Mouse (Mus musculus) gastrocnemius, adult 2 months (tissue): ENCODE measurements around the gene Syk. TPM values are rescaled to one million over a fixed set of nuclear protein-coding genes. Genes with fewer than 3 reads are reported as not detected.
A peak's percentile ranks its signal among the peaks of the same experiment; 100 is the strongest.

Source experiments
- DNase-seq: peaks from one replicate; pipeline ENCODE4 v3.0.0; 2022
- H3K27ac ChIP-seq: fragments of 200-600 bp; 2 replicates; pipeline ENCODE4 v1.8.1; 2022; ENCODE audit warnings: mild to moderate bottlenecking
- H3K4me3 ChIP-seq: fragments of 200-600 bp; 2 replicates; pipeline ENCODE4 v1.8.1; 2022; ENCODE audit warnings: mild to moderate bottlenecking, moderate library complexity
- CTCF ChIP-seq: fragments of 200-600 bp; IDR thresholded peaks from 2 replicates; pipeline ENCODE4 v1.8.1; 2022; ENCODE audit warnings: antibody characterized with exemption, mild to moderate bottlenecking, moderate library complexity
- intact Hi-C: fragments of 180-260 bp; cut with DNase I; formaldehyde crosslinking; loops from one replicate; pipeline ENCODE4 v1.15.1; 2025
- long read RNA-seq, 2 experiments: library from polyadenylated mRNA; stranded (forward); transcript quantifications; one replicate each; pipeline ENCODE4 v2.0.0; 2021
- total RNA-seq, 2 experiments: library from RNA; stranded (reverse); gene quantifications; 2 replicates each; pipeline ENCODE4 v1.2.3; 2021

Gene Syk
- total RNA-seq, result 1 to 10 TPM; 1.9 to 2.2 TPM
- long read RNA-seq, experiment 1, full-length matches to known transcripts, result 2 of 4 reads
- long read RNA-seq, experiment 1, partial matches to known transcripts, result 2 of 4 reads
- long read RNA-seq, experiment 1, other reads (novel, unspliced or antisense), result 0 of 4 reads
- long read RNA-seq, experiment 2, partial matches to known transcripts, result 0 of 2 reads
- long read RNA-seq, experiment 2, other reads (novel, unspliced or antisense), result 2 of 2 reads

- H3K4me3 ChIP-seq, result peak within 1 kb of the TSS; percentile 74
- TF ChIP-seq CTCF, result no peak
- intact Hi-C loops, result no loop called here
- peak; percentile 74 for DNase-seq
- H3K27ac ChIP-seq, result peak within 1 kb of the TSS; percentile 74
Measured at GRCm38 (mm10) chr13:52582878-52583661, at the start of gene Syk. Syk (plus strand) TSS chr13:52583173.

DNA sequence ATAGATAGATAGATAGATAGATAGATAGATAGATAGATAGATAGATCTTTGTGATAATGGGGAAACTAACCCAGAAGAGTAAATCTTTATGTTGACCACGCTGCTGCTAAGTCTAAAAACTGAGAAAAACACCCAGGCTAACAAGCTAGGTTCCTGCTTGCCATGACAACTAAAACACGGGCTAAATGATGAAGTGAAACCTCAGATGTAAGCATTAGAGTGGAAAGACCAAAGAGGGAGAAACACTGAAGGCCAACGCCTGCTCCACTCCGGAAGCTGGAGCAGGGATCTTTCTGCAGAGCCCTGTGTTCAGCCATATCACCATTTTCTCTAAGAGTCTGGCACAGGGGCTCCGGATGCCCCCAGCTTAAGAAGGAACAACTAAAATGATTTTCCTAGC is 49.3 kb upstream of the Syk start:
- TF ChIP-seq CTCF, result no peak
- intact Hi-C loops, result loop anchor here (2.0 kb wide), 1 partner anchor 279 kb away; no protein-coding TSS in a partner anchor
- Histone ChIP-seq H3K4me3 (no peak overlapping the region), H3K27ac (no peak overlapping the region)
- no peak for DNase-seq

DNA sequence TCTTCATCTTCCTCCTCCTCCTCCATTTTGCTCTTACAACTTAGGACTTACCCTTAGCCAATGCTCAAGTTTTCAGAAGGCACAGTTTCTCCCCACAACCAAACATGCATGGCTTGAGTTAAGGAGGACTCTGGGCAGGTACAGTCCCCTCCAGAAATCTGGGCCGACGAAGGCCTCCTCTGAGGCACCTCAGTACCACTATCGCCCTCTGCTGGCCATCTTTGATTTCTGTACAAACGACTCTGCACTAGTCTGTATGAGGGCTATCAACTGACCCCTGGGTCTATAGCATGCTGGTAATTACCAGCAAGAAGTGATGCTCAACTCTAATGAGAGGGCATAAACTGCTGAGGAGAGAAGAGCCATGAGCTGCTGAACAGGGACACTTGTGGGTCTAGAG is 47.4 kb upstream of the Syk start:
- TF ChIP-seq CTCF, result peak; percentile 78
- peak; percentile 64 for DNase-seq
- H3K27ac ChIP-seq, result no peak overlapping the region
- H3K4me3 ChIP-seq, result no peak overlapping the region
- intact Hi-C loops, result loop anchor here (2.0 to 5.0 kb wide), 3 partner anchors 258 to 703 kb away; no protein-coding TSS in a partner anchor

DNA sequence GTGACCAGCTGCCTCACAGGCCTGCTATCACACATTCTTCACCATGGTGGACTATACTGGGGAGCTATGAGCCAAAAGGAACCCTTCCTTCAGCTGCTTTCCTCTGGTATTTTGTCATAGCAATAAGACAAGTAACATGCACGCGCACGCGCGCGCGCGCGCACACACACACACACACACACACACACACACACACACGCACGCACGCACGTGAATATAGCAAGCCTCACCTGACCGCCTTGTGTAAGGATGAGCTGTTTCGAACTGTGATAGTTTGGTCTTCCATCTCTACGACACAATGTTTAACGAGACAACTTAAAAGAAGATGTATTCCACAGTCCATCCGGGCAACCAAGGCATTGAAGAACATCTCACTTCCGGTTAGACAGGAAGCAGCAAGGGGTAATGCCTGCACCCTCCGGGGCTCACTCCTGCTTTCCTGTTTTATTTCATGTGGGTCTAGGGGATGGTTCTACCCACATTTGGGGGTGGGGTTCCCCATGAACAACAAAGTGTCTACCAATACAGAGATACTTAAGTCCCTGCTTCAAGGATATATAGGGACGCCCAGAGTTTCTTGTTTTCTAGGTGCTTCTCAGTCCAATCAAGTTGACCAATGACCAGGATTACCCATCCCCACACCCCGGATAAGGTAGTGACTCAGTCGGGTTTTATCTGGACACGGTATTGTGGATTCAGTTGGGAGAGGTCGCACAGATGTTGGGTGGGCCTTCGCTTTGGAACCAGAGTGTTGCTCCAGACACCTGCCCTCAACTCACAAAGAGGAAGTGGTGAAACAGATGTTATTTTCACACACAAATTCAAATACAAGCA is 45.0 kb upstream of the Syk start:
- intact Hi-C loops, result loop anchor here (5.0 kb wide), 2 partner anchors 261 to 706 kb away; no protein-coding TSS in a partner anchor
- H3K4me3 ChIP-seq, result no peak overlapping the region
- no peak overlapping the region for H3K27ac ChIP-seq
- no peak for TF ChIP-seq CTCF
- no peak for DNase-seq

DNA sequence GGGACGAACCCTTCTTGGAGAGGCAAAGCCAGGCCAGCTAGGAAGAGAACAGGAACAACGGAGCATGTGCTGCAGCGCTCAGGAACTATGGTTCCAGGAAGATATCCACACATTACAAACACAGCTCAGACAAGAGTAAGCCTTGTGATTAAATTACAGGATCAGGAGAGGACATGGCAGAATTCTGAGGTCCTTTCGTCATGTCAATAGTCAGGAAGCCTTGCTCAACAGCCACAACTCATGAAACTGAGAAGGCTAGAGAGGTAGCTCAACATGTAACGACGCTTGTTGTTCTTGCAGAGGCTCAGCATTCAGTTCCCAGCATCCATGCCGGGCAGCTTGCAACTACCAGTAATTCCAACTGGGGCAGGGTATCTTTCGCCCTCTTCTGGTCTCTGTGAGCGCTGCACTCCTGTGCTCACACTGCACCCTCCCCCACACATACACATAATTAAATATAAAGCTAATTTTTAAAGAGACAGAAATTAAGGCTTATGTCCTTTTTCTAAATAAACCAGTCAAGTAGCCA is 44.3 kb upstream of the Syk start:
- intact Hi-C loops, result loop anchor here (5.0 kb wide), 2 partner anchors 261 to 706 kb away; no protein-coding TSS in a partner anchor
- no peak overlapping the region for H3K4me3 ChIP-seq
- DNase-seq, result no peak
- H3K27ac ChIP-seq, result no peak overlapping the region
- TF ChIP-seq CTCF, result no peak; the same call in 1 of the 2 replicates

- intact Hi-C loops, result loop anchor here (5.0 kb wide), 2 partner anchors 262 to 707 kb away; no protein-coding TSS in a partner anchor
- no peak for DNase-seq
- TF ChIP-seq CTCF, result no peak
Measured at GRCm38 (mm10) chr13:52539461-52539860, 43.5 kb upstream of the Syk start.

DNA sequence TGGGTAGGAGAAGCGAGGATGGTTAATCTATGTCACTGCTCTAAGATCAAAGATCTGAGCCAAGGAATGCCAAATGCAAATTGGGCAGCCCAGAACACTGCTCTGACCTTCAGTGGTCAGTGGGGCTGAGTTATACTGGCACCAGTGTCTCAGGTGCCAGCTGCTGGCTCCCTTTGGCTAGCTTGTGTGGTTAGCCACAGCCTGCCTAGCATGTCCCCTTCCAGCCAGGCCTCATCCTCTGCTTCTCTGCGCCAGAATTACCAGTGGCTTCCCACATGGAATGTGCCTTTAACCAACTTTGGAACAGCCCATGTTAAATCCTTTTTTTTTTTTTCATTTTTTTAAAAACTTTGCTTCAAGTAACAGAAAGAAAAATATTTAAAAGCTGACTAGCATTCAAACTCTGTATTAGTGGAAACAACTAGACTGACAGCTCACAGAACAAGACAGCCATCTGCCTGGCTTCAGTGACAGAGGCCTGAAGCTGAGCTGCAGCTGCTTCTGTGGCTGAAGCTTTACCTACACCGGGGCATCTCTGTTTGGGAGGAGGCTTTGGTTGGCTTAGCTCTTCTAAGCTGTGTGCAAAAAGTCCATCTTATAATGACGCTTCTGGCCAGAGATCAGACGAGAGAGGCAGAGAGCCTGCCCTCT is 41.5 kb upstream of the Syk start:
- intact Hi-C loops, result no loop called here
- no peak overlapping the region for H3K4me3 ChIP-seq
- H3K27ac ChIP-seq, result no peak overlapping the region
- DNase-seq, result no peak
- no peak for TF ChIP-seq CTCF

More at GRCm38 (mm10) chr13:52539461-52539860, 43.5 kb upstream of the Syk start:
- H3K27ac ChIP-seq, result no peak overlapping the region
- H3K4me3 ChIP-seq, result no peak overlapping the region

- TF ChIP-seq CTCF, result no peak
- Histone ChIP-seq H3K27ac (no peak overlapping the region), H3K4me3 (no peak overlapping the region)
- DNase-seq, result no peak
- intact Hi-C loops, result no loop called here
Measured at GRCm38 (mm10) chr13:52542036-52542526, 40.9 kb upstream of the Syk start.

GRCm38 (mm10) chr13:52542636-52543035 is 40.3 kb upstream of the Syk start:
- intact Hi-C loops, result no loop called here
- TF ChIP-seq CTCF, result no peak
- Histone ChIP-seq H3K27ac (no peak overlapping the region), H3K4me3 (no peak overlapping the region)
- DNase-seq, result no peak

- Histone ChIP-seq H3K27ac (no peak overlapping the region), H3K4me3 (no peak overlapping the region)
- no peak for DNase-seq
- TF ChIP-seq CTCF, result no peak
- intact Hi-C loops, result no loop called here
Measured at GRCm38 (mm10) chr13:52546288-52546687, 36.7 kb upstream of the Syk start.

DNA sequence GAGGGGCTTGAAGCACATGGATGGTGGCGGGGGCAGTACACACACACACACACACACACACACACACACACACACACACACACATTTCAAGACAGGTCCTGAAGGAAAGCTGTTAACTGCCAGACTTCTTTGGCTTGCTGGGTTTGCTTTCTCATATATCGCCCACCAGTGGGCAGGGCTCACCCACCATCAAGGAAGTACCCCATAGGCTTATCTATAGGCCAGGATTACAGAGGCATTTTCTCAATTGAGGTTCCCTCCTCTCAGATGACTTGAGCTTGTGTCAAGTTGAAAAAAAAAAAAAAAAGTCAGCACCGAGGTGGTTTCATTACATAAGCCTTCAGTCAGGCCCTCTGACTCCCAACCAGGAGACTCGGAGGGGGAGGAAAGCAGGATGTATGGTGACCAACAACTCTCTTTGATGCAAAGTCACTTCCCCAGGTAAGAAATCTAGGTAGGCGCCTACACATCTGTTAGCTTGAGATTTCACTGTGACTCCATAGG is 32.2 kb upstream of the Syk start:
- no peak overlapping the region for H3K27ac ChIP-seq
- intact Hi-C loops, result no loop called here
- DNase-seq, result no peak

More for the DNA sequence above, 32.2 kb upstream of the Syk start:
- TF ChIP-seq CTCF, result no peak
- H3K4me3 ChIP-seq, result no peak overlapping the region
